Mouse (Mus musculus) small intestine, adult 2 months (tissue): ENCODE results near the gene Ralbp1.

Experiments used
- CTCF ChIP-seq: fragments of 200-500 bp; IDR thresholded peaks from 2 replicates; pipeline ENCODE4 v1.5.1; 2012; ENCODE audit warnings: low read depth, mild to moderate bottlenecking, control low read depth, inconsistent platforms, low read length, moderate library complexity, mixed read lengths; ENCODE audit not compliant: insufficient replicate concordance, insufficient read length; ENCODE audit errors: extremely low read depth
- POLR2A ChIP-seq: fragments of 200-500 bp; IDR thresholded peaks from 2 replicates; pipeline ENCODE4 v1.6.1; 2012; ENCODE audit warnings: low read depth, mild to moderate bottlenecking, control low read depth, inconsistent platforms, low read length, moderate library complexity

DNA sequence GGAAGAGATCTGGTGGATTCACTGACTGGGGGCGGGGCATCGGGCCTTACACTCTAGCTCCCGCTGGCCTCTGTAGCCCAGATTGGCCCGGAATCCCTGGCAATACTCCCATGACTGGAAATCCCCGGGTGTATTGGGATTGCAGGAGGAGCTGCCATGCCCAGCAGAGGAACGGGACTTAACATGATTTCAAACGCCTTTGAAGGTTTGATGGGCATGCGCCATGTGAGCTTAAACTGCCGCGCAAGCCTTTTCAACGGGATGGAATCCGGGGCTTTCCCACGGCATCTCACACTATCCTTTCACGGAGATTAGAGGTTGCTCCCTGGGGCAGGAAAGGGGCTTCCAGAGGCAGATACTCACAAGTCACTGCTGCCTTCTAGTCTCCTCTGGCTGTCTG lies 19.6 kb upstream of the Ralbp1 start:
- TF ChIP-seq CTCF: no peak
- TF ChIP-seq POLR2A: no peak
